Mouse (Mus musculus): ENCODE measurements around the gene Gart. TPM values are rescaled to one million over a fixed set of nuclear protein-coding genes. Genes with fewer than 3 reads are reported as not detected.

The Gart gene
- total RNA-seq (2022): 10 to 100 TPM; 50.3 to 59.8 (median 55.9) TPM

DNA sequence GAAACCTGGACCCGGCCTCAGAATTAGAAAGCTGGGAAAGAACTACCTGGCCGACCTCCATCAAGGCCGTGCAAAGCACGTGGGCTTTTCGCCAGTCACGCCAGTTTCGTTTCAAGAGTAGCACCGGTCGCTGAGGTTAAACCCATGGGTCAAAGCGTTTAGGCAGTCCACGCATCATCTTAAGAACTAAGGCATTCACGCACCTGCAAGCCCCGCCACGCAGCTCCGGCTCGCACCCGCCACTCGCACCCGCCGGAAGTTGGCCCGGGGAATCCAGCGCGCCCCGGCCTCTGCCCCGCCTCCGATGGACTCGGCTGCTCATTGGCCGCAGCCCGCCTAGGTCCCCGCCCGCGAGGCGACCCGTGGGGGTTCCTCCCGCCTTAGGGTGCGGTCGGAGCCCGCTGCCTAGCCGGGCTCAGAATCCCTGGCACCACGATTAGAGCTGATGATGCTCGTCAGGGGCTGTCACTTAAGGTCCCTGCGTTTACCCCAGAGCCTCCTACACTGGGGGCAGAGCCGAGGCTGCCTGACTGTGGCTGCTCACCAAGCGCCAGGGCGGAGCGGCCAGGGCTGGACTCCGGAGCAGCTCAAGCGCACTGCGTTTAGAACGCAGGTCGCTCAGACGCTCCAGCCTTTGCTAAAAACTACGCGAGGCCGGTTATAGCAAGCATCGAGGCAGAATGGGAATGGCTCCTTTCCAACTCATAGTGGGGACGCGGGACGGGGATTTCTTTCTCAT, at the start of gene Gart:
Gart (minus strand) TSS at position 272 of the 739 bp plus-strand sequence.
- DNase-seq (ENCODE audit: low spot score in 2 of 2): peak; percentile 84 to 92

DNA sequence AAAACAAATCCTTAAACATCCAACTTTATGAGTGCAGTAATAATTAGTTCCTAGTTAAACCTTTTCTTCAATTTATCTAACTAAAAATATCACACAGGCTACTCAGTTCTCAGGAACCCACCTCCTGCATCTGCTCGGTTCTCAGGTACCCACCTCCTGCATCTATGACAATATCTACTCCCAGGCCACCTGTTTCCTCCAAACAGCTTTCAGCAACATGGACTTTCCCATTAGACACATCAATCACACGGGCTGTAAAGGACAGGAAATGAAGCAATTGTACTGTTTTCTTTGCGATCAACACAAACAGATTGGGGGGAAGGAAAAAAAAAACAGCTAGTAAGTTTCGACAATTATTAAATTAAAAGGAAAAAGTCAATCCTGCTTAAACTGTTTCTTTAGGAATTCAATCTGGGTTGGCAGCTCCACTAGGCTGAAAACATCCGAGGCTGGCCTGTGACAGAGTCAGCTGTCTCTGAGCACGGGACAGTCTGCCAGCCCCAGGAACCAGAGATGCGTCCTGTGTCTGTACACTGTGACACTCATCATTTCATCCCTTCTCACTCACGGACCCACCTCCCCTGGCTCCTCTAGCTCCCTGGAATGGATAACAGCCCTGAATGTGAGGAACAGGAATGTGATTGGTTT, 48.5 kb upstream of the Gart start:
- no peak for DNase-seq (ENCODE audit: low spot score in 2 of 2)

- DNase-seq (ENCODE audit: low spot score in 2 of 2): peak in 1 of 2 experiments; percentile 43
These were observed 47.8 kb upstream of the Gart start for GRCm38 (mm10) chr16:91694455-91695084.

- DNase-seq (ENCODE audit: low spot score in 2 of 2): no peak
These were observed 43.0 kb upstream of the Gart start for GRCm38 (mm10) chr16:91689791-91690190.

DNA sequence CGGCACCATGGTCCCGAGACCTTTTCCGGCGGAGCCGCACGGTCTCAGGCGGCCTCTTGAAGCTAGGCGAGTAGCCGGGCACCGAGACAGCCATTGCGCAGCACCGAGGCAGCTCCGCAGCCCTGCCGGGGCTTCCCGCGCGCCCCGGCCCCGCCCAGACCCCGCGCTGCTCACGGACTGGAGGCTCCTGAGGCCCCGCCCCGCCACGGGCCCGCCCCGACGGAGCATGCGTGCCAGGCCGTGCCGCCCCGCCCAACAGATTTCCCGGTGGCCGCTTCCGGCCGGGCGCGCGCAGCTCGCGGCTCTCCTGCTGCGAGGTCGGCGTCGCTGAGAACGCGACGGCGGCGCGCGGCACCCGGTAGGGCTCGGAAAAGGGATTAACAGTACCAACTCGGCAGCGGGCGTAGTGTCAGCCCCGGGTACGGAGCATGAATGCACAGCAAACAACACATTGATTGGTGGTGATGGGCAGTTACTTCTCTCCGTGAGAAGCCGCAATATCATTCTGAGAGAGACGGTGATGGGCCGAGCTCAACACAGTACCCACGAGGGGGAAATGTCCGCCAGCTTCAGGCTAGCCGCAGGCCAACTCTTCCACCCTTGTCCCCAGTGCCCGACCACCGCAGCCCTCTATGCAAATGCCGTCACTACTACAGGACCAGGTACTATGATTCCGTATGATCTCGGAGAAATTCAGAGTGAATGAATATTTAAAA, 42.0 kb upstream of the Gart start, which contains the start of gene Donson:
Donson (minus strand) TSS at position 152 of the 716 bp plus-strand sequence.
- peak; percentile 75 to 89 for DNase-seq (ENCODE audit: low spot score in 2 of 2)

GRCm38 (mm10) chr16:91688023-91688618, 41.4 kb upstream of the Gart start:
- DNase-seq (ENCODE audit: low spot score in 2 of 2): no peak

DNA sequence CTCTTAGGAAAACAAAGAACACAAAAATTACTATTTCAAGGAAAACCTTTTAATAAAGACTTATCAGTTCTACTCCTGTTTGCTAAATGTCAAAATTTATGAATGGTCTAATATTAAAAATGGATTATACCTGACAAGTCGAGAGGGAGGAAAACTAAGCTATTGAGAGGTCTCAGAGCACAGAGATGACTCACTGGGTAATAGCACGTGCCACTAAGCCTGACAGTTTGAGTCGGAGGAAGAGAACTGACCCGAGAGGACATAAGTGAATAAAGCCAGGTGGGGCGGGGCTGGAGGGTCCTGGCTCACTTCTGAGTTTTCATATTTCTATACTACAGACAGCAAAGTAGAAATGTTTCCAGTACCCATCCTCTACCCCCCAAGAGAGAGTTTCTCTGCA, 39.6 kb upstream of the Gart start:
- no peak for DNase-seq (ENCODE audit: low spot score in 2 of 2)

DNA sequence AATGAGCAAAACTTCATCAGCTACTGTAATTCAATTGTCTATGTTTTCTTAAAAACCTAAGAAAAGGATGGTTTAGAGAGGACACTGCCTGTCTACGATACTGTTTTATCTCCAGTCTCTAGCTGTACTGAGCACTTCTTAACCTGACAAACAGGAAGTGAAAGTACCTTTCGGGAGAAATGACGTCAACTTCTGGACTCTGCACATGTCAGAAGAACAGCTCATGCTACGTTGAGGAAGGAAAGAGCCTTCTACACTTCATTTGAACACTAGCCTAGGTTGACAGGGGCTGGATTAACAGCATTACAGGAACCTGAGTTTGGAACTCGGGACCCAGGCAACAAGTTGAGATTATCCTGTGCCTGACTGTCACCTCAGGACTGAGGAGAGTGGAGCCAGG, 38.8 kb upstream of the Gart start:
- no peak for DNase-seq (ENCODE audit: low spot score in 2 of 2)

DNA sequence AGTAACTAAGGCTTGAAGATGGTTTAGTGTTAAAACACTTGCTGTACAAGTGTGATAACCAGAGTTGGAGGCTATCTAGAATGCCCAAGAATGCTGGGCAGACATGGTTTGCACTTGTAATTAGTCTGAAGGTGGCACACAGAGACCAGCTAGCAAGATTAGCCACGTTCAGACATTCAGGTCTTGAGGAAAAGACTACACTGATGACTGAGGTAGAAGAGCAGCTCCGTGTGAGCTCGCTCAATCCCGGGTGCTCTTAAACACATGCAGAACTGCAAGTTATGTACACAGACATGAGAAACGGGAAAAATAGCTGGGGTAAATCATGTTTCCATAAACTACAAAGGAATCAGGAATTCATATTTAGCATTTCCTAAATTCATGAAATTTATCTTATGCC, 33.9 kb upstream of the Gart start:
- no peak for DNase-seq (ENCODE audit: low spot score in 2 of 2)

DNA sequence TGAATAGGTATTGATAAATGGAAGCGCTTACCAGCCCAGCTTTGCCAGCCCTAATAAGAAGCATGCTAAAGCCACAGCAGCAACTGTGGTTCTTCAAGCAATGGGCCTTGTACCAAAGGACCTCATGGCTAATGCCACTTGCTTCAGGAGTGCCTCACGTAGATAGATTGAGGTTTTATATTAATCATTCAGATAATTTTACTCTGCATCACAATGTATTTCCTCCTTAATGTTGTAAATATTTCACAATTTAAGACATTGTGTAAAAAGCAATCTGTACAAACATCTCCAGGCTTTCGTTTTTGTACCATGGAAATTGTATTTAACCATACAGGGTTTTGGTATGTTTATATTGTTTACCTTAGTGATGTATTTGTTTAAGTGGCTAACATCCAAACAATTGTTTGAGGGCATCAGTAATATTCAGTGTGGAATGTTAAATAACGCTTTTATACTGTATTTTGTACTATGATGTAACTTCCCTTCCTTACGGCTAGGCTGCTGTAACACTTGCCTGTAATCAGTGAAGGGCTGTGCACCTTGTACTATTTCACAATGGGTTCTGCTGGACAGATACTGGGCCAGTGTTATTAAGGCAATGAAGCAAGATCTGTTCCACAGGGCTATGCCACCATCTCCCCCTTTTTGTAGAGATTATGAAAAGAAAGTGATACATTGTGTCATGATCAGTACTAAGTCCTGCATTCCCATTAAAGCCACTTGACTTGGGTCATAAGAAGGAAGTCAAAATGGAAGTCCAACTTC, 31.6 kb upstream of the Gart start:
- DNase-seq (ENCODE audit: low spot score in 2 of 2): no peak

- DNase-seq (ENCODE audit: low spot score in 2 of 2): no peak
These were observed 27.7 kb upstream of the Gart start for GRCm38 (mm10) chr16:91674500-91674899.

DNA sequence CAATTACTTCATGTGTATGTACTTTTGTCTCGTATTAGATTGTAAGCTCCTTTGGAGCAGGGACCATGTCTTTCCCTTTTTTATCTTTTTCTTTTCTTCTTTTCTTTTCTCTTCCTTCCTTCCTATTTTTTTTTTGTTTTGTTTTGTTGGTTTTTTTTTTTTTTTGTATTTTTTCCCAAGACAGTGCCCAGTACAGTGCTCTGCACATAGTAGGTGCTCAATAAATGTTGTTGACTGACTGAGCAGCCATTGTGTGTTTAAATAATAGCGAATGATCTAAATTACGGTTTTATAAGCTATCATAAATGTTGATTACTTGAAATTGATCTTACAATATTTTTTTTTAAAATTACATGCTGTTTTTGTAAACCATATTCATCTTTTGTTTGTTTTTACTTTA, 17.0 kb upstream of the Gart start:
- no peak for DNase-seq (ENCODE audit: low spot score in 2 of 2)

GRCm38 (mm10) chr16:91662336-91662735, 15.6 kb upstream of the Gart start:
- DNase-seq (ENCODE audit: low spot score in 2 of 2): no peak

DNA sequence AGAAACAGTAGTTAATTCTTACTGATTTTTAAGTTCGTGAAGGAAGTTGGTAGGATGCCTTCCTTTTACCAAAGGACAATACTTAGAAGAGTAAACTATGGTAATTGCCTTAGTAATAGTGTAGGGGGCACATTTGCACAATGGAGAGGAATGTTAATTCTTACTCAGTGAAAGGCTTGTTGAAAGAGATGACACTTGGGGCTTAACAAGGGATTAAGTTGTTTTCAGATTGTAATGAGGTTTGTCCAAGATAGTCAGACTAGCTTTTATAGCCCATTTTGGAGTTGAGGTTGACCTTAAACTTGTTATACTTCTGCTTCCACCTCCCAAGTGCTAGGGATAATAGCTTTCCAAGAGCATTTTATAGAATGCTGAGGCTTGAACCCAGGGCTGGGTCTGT, 14.6 kb upstream of the Gart start:
- DNase-seq (ENCODE audit: low spot score in 2 of 2): no peak

GRCm38 (mm10) chr16:91659798-91660197, 13.0 kb upstream of the Gart start:
- DNase-seq (ENCODE audit: low spot score in 2 of 2): no peak

DNA sequence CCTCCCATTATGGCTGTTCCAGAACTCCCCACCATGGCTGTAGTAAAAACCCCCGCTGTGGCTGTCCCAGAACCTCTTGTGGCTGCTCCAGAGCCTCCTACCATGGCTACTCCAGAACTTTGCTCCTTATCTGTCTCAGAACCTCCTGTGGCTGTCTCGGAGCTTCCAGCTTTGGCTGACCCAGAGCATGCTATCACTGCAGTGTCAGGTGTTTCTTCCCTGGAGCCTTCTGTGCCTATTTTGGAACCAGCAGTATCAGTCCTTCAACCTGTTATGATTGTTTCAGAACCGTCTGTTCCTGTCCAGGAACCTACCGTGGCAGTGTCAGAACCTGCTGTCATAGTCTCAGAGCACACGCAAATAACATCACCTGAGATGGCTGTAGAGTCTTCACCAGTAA, 11.7 kb upstream of the Gart start:
- DNase-seq (ENCODE audit: low spot score in 2 of 2): no peak

GRCm38 (mm10) chr16:91657285-91657684, 10.5 kb upstream of the Gart start:
- no peak for DNase-seq (ENCODE audit: low spot score in 2 of 2)

DNA sequence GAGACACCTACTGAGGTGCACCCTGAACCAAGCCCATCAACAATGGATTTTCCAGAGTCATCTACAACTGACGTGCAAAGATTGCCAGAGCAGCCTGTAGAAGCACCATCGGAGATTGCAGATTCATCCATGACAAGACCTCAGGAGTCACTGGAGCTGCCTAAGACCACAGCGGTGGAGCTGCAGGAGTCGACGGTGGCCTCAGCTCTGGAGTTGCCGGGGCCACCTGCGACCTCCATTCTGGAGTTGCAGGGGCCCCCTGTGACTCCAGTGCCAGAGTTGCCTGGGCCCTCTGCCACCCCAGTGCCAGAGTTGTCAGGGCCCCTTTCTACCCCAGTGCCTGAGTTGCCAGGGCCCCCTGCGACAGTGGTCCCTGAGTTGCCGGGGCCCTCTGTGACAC, 8.5 kb upstream of the Gart start:
- DNase-seq (ENCODE audit: low spot score in 2 of 2): no peak

GRCm38 (mm10) chr16:91652191-91652590, 5.4 kb upstream of the Gart start:
- DNase-seq (ENCODE audit: low spot score in 2 of 2): no peak

DNA sequence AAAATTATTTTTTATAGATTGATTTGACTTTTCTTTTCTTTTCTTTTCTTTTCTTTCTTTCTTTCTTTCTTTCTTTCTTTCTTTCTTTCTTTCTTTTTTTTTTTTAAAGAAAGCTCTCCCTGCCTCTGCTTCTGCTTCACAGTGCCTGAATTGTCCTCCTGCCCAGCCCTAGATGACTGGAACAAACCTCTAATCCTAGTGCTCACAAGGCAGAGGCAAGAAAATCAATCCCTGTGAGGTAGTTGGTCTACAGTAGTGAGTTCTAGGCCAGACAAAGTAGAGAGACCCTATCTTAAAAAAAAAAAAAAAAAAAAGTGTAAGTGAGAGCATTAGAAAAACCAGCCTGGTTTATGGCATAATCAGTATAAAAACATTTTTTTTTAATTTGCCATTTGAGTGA, 3.0 kb upstream of the Gart start:
- DNase-seq (ENCODE audit: low spot score in 2 of 2): no peak

- DNase-seq (ENCODE audit: low spot score in 2 of 2): no peak
These were observed 2.5 kb upstream of the Gart start for GRCm38 (mm10) chr16:91649246-91649645.
